Mouse (Mus musculus): ENCODE data around the gene Gpr107.

Gene Gpr107

DNA sequence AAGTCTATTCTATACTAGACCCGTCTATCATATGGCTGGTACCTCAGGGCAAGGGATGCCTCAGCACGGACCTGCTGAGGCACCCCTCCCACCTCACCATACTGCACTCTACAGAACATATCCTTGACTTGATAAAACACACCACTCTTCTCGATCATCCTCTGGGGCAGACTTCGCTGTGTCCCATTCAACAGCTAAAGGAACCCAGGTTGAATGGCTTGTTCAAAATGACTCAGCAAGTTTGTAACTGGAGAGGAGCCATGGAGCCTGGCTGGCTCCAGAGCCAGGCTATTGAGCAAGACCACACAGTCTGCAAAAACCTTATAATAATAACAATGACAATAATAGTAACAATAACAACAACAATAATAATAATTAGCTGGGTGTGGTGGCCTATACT lies 24.2 kb upstream of the Gpr107 start:
- DNase-seq, result no peak

DNA sequence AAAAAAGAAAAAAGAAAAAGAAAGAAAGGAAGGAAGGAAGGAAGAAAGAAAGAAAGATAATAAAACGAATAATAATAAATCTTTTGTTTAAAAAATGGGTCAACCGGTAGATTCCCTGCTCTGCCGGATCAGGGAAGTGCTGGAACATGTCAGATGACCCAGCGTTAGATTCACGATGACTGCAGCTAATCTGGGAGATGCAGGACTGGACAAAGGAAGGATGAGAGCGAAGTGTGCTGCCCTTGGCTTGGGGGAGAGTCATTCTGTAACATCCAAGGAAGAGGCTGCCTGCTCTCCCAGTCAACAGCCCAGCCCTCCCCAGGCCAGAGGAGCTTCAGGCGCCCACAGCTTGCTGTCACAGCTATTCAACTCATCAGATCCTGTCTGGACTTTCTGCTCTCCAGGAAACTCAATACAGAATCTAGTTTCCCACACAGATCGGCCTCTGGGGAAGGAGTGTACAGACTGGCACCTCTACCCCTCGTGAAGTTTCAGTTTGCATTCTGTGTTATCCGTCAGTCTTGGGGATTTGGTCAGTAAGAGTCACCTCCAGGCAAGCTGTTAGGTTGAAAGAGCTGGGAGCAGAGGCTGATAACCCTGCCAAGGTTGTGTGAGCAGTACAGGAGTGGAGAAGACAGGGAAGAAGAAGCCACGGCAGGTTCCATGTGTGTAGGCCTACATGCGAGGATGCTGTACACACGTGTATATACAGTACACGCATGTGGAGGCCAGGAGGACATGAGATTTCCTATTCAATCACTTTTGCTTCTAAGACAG lies 22.2 kb upstream of the Gpr107 start:
- no peak for DNase-seq

DNA sequence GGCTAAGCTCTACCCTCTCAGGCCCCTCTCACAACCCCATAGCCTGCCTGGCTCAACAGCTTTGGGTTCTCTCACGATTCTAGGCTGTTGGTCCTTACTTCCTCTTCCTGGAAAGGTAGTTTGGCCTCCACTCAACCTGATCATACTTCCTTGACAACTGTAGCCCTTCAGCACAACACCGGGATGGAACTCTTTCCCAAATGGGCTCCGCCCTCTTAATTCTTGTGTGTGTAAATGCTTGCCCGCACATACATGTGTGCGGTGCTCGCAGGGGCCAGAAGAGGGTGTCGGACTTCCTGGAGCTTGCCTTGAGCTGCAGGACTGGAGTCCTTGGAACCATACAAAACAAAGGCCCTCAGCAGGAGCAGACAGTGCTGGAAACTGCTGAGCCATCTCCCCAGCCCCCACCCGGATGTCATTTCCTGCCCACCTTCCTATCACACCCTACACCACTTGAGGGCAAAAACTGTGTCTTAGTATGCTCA lies 21.3 kb upstream of the Gpr107 start:
- DNase-seq, result no peak

DNA sequence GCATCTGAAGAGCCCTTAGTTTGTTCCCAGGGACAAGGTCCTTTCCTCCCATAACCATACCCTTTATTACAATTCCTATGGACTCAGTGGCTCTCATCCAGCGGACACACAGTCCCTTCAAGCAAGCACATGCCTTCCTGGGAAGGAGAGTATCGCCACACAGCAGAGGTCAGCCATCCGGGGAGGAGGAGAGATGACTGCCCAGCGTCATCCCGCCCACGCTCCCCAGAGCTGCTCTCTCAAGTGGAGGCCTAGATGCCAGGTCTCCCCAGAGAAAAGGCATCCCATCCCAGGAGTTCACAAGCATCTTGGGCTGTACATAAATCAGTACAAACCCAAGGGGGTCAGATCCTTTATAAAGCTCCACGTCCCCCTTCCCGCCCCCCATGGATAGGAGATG lies 19.4 kb upstream of the Gpr107 start:
- DNase-seq, result no peak

DNA sequence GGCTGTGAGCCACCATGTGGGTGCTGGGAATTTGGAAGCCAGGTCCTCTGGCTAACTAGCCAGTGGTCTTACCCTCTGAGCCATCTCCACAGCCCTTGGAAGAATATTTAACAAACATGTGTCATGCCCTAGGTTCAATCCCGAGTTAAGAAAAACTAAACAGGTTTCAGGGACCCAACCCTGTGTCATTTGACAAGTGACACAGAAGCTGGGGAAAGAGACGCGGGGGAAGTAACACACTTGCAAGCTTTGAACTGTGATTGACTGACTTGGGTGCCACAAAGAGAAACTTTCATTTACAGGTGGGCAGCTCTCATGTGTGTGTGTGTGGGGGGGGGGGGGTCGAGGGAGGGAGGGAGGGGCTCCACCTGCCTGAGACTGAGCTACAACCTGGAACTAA lies 18.1 kb upstream of the Gpr107 start:
- DNase-seq, result no peak

DNA sequence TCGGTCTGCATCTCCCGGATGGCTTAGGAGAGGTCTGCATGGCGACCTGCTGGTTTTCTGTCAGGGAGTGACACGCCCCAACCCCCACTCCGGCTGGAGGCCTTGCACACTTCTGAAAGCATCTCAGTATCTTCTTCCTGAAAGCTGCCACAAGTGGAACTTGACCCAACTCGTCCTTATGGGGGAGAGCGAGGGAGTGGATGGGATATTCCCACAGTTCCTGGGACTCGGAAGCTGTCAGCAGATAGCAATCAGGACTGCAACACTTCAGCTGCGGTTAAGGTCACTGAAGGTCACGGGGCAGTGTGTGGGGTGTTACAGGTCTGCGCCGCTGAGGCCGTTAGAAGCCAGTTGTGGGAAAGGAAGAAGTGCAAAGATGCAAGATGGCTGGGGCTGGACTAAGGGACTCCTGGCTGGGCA lies 16.6 kb upstream of the Gpr107 start:
- DNase-seq, result no peak

DNA sequence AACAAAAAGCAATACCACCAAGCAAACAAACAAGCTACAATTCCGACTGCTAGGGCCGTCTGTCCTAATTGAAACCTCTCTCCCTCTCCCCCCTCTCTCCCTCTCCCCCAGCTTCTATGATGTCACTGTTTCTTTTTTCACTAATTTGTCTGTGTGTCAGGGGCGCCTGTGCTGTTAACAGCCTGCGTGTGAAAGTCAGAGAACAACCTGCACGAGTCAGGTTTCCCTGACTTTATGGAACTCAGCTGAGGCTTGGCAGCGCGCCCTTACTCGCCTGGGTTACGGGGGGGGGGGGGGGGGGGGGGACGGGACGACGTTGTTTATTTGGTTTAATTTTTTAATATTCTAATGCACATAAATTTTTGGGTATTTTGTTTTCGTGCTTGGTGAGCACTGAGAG lies 15.8 kb upstream of the Gpr107 start:
- no peak for DNase-seq

DNA sequence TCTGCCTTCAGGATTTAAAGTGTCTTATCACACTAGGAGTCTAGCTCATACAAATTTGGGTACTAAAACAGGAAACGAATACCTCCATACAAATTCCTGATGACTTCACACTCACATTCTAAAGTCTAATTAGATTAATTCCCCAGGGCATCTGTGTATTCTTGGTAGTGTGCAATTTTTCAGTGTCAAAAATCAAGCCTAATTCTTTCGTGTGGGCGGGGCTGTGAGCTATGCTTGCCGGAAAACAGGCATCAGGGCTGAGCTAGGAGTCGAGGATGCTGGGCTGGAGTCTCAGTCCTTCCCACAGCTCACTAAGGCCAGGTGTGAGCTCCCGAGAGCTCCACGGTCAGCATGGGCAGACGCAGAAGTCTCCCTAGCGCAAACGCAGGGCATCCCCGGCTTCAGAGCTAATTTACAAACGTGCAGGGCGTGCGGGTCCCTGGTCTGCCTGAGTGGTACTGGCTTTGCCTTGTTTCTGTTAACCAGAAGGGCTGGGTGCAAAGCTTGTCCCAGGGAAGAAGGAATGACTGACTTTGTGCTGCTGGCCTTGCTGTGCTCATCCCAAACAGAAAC lies 15.0 kb upstream of the Gpr107 start:
- DNase-seq, result no peak

DNA sequence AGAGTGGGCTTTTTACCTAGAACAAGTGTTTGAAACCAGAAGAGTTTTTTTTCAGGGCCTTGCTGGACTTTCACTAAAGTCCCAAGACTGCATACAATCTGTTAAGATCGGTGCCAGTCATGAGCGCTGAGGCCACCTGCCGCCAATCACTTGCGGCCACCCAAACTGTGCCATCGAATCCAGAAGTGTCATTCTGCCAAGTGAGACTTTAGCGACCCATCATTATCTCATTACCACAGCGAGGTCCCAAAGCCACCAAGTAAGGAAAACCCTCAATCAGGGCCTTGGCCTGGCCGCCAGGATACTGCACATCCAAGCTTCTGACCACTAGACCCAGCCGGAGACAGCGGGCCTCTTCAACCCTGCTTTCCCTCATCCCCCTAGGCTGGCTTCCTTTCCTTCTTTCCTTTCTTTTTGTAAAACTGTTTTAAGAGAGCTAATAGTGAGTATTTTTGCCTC lies 12.9 kb upstream of the Gpr107 start:
- DNase-seq, result no peak

DNA sequence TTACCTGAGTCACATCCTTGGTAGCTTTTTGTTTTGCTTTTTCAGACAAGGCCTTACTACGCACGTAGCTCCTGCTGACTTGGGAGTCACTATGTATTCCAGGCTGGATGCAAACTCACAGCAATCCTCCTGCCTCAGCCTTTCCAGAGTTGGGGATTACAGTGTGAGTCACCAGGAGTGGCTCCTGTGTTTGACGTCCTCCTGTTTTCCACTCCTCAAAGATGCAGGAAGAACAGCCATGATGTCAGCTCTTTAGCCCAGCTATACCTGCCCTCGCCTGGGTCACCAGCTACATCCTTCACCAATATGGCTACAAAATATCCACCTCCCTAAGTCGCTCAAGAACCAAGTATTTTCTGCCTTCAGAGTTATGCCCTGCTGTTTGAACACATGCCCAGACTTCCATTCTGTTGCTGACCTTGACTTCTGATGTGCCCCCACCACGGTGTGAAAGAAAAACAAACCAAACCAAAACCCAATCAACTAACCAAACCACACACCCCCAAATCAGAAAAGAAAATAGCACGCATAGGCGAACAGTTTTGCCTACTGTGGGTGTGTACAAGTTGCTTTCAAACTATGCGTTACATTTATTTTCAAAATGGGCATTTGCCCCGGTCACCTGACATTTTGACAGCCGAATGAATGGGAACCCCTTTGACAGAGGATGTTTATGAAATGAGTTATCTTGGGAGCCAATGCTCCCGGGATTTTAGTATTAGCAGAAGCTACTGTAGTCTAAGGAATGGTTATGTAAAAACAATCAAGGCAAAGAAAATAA lies 11.9 kb upstream of the Gpr107 start:
- DNase-seq, result no peak

DNA sequence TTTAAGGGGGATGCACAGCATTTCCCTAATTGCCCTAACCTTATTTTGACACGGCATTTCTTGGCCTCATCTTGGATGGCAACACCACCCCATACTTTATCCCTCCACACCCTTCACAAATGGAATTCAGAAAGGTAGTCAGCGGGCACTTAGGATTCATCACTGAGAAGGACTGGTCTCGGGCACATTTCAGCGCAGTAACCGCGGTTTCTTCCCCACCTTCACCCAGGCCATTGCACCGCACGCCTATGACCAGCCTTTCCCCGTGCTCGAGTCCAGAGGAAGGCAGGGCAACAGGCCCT lies 11.4 kb upstream of the Gpr107 start:
- no peak for DNase-seq

DNA sequence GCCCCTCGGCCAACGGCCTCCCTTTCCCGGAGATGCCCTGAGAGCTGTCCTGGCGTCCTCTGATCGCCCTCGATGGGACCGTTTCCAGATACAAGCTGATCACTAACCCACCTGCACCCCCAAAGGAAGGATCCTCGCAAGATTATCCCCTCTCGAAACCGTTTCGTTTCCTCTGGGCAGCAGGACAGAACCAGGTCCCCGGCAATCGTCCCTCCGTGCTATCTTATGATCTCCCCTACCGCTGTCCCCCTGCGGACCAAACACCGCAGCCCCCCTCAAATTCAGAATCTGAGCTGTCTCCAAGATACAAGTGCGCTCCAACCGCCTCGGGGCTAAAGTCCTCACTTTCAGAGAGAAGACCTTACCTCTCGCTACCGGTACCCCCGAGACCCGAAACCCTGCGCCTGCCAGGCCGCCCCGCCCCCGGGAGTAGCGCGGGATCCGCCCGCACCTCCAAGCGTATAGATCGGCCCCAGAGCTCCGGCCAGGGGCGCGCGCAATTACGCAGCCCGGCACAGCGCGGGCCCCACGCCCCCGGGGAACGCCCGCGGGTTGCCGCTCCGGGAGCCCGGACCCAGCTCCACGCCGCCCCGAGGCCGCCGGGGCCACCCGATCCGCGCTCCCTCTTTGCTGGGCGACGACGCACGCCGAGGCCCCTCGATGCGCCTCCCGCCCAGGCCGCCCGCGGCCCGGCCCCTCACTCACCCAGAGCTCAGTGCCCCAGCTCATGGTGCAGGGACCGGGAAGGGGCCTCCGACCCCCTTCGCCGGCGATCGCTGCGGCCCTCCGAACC lies 10.8 kb upstream of the Gpr107 start:
- peak; percentile 56 for DNase-seq

DNA sequence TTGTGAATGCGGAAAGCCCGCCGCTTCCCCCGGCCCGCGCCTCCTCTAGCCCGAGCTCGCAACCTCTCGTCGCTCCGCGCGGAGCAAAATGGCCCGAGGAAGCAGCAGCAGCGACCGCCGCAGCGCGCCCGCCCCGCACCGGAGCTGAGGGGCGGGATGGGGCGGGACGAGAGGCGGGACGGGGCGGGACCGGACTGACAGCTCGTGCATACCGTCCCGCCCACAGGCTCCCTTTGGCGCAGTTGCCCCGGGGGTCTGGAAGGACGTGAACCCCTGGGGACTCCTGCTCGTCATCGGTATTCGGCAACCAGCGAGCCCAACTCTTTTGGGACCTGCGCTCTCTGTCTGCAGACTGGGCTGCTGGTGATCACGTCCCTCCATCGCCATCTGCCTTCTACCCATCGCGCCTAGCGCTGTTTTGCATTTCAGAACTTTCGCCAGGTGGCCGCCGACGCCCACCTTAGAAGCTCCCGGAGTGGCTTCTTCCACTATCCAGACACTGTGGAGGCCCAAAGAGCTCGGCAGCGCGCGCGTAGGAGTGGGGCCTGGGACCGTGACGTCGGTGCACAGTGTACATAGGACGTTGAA lies 10.2 kb upstream of the Gpr107 start, which contains the start of gene Fnbp1:
Gene Fnbp1 (minus strand): TSS at position 142 of the 588 bp plus-strand sequence.
- DNase-seq, result peak; percentile 88

DNA sequence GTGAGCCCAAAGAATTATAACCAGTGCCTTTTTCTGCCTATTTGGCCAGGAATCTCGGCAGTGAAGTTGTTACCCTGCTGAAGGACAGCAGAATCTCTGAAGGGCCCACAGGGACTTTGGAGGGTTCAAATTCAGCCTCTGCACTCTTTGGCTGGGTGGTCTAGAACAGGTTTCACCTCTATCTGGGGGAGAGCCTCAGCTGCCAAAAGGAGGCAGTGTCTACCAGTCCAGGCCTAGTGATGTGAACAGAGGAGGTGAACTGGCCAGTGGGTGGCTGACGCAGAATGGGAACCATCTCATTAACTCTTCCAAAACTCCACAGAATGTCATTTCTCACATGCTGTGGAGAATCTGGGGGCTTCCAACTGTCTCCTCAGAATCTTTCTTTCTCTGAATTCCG lies 9.6 kb upstream of the Gpr107 start:
- peak; percentile 46 for DNase-seq

DNA sequence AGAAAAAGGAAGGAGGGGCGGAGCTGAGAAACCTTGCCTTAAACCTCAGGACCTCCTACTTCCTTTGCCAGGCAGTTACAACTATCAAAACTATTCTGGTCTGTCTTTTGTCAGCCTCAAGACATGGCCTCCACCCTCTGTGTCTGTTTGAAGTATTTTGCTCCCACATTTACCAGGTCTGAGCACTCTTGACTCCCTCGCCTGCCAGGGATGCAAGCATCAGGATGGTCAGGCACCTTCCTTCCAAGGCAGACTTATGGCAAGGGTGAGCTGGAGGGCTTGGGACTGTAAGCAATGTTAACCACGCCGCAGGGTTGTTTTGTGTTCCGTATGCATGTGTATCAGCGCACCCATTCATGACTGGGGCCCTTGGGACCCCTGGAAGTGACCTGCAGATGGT lies 8.8 kb upstream of the Gpr107 start:
- no peak for DNase-seq

DNA sequence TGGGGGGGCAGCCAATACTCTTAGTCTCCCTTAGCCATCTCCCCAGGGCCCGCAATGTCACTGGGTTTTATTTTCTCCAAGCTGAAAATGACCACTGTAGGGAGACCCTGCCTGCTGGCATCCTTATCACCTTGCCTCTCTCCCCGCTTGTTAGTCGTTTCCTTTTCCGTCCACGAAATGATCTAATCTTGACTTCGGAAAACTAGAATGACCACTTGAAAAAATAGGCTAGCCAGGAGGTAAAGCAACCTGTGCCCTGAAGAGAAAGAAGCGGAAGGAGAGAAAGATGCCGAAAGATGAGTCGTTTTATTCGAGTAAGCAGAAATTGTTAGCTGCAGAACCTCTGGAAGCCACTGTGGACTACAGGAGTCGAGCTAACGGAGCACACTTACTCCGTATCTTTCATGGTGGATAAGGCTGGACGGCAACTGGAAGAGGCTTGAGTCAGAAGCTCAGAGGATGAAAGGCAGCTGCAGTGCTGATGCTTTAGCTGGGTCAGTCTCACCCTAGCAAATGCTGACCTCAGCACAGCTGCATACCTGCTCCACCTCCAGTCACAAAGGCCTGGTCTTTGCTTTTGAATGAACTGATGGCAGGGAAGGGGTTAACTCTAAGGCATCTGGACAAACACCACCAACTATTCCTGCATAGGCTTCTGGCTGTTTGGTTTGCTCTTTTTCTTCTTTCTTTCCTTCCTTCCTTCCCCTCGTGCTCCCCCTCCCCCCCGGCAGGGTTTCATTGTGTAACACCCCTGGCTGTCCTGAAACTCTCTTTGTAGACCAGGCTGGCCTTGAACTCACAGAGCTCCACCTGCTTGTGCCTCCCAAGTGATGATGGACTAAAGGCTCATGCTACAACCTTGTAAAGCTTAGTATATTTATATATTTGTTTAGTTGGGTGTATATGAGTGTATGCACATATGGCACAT lies 8.1 kb upstream of the Gpr107 start:
- DNase-seq, result no peak

DNA sequence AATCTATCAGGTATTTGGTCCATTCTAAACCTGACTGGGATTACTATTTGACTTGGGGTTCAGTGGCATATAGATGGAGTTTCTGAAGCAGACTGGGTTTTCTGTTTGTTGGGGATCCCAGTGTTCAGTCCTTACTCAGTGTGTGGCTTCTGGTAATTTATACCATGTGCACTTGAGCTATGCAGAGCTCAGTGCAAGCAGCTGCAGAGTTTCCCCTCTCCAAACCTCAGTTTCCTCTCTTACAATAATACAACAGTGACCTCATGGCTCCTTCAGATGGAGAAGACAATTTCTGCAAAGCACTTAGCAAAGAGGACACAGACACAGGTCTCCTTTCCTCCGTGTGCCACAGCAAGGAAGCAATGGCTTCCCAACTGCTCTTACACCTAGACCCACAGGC lies 7.2 kb upstream of the Gpr107 start:
- DNase-seq, result no peak

DNA sequence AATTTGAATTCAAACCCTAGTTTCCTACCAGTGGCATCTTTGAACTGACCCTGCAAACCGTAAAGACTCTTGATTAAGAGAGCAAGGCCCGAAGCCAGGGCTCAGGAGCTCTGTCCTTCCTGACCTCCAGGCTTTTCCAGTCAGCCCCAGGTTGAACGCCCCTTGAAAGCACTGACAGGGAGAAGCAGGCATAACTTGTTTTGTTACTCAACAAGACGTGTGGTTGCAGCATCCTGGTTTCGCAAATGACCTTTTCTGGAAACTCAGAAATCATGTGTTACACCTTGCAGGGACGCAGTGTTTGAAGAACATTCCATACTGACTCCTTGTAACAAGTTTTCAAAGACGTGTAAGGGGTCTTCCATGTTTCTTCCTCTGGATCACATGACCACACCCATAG lies 5.1 kb upstream of the Gpr107 start:
- no peak for DNase-seq

DNA sequence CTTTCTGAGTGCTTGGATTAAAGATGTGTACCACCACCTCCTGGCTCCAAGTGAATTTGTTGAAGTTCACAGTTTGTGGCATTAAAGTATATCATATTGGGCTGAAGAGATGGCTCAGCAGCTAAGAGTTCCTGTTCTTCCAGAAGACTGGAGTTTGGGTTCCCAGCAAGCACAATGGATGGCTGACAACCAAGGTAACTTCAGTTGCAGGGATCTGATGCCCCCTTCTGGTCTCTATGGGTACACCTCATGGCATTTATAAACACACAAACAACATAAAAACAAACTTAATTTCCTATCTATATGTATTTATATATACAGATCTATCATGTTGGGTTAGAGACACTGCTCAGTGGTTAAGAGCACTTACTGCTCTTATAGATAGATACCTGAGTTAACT lies 1.4 kb upstream of the Gpr107 start:
- no peak for DNase-seq

DNA sequence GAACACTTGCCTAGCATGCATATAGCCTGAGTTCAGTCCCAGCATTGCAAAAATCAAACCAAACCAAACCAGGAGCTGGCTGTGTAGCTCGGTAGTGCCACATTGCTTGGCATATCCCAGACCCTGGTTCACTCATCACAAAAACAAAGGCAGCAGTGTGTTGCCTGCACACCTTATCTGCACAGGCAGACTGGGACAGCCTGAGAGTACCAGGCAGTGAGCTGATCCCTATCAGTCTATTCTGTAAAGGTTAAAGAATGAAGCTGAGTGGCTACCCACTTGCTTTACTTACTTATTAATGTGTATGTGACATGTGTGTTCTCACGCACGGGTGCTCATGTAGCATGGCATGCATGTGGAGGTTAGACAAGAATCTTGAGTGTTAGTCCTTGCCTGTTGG lies 4.7 kb downstream of the Gpr107 start:
- no peak for DNase-seq

DNA sequence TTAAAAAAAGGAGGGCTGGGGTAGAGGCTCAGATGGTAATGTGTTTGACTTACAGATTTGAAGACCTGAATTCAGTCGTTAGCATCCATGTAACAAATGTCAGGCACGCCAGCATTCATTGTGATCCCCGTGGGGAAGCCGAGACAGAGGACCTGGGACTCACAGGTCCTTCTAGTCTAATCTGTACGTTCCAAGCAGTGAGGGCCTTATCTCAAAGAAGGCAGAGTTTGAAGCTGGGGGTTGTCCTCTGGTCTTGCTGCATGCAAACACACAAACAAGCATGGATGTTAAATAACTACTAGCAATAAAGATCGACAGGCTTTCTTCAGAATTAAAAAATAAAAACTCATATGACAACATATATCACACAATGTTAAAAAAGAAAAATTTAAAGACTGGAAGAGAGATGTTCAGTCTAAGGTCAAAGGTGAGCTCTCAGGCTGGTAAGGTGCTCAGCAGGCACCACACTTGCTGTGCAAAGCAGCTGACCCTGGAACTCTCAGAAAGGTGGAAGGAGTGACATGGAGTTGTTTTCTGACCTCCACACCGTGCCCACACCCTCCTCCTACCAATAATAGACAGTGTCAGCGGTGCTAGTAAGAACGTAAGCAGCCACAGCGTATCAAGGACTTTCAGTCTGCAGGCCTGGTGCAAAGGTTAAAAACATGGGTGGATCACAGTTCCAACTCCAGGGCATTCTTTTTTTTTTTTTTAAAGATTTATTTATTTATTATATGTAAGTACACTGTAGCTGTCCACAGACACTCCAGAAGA lies 8.2 kb downstream of the Gpr107 start:
- peak; percentile 87 for DNase-seq
